Mouse (Mus musculus): ENCODE results near the gene Slc35f3. TPM values are rescaled to one million over a fixed set of nuclear protein-coding genes. Genes with fewer than 3 reads are reported as not detected.
"Not testable (repeated sequence)": the region's sequence is repeated elsewhere in the genome, so short reads cannot be mapped to it uniquely, and the experiment has no call there.

Gene Slc35f3
- polyA plus RNA-seq, 1 experiment from 2014 or later, result 1.2 TPM

GRCm38 (mm10) chr8:126382216-126382615, 83.9 kb downstream of the Slc35f3 start:
- H3K27me3 ChIP-seq (replicated peaks; ENCODE audit: control insufficient read depth, insufficient read depth, low read length), result peaks cover 3% of the 10 kb centered on the region; the same call in 1 of the 2 replicates
- H3K36me3 ChIP-seq (ENCODE audit: control insufficient read depth, insufficient read depth), result no peaks in the 10 kb centered on the region
- H3K4me3 ChIP-seq (replicated peaks; ENCODE audit: low read length), result no peak overlapping the region
- no peak overlapping the region for H3K4me2 ChIP-seq (ENCODE audit: low read length)
- H3K9me3 ChIP-seq (ENCODE audit: control insufficient read depth, low read length), result no peaks in the 10 kb centered on the region
- WGBS, result 39% methylated on average over 14 of the region's 14 CpGs
- no peak overlapping the region for H3K9ac ChIP-seq (replicated peaks; ENCODE audit: low read depth, low read length)
- no peaks in the 10 kb centered on the region for H3K4me1 ChIP-seq (replicated peaks; ENCODE audit: control insufficient read depth, insufficient read depth, low read length)
- no peak for ATAC-seq
- no peak overlapping the region for H3K27ac ChIP-seq (ENCODE audit: low read length)

GRCm38 (mm10) chr8:126382749-126383148, 84.4 kb downstream of the Slc35f3 start:
- ATAC-seq, result no peak
- WGBS, result 70% methylated on average over 5 of the region's 5 CpGs
- no peaks in the 10 kb centered on the region for H3K4me1 ChIP-seq (replicated peaks; ENCODE audit: control insufficient read depth, insufficient read depth, low read length)
- no peaks in the 10 kb centered on the region for H3K36me3 ChIP-seq (ENCODE audit: control insufficient read depth, insufficient read depth)
- H3K4me2 ChIP-seq (ENCODE audit: low read length), result no peak overlapping the region
- H3K9ac ChIP-seq (replicated peaks; ENCODE audit: low read depth, low read length), result no peak overlapping the region
- no peak overlapping the region for H3K4me3 ChIP-seq (replicated peaks; ENCODE audit: low read length)
- no peaks in the 10 kb centered on the region for H3K9me3 ChIP-seq (ENCODE audit: control insufficient read depth, low read length)
- H3K27ac ChIP-seq (ENCODE audit: low read length), result no peak overlapping the region
- peaks cover 3% of the 10 kb centered on the region; the same call in 1 of the 2 replicates for H3K27me3 ChIP-seq (replicated peaks; ENCODE audit: control insufficient read depth, insufficient read depth, low read length)

GRCm38 (mm10) chr8:126387566-126387965, 89.2 kb downstream of the Slc35f3 start:
- Histone ChIP-seq H3K9me3 (ENCODE audit: control insufficient read depth, low read length) (no peaks in the 10 kb centered on the region), H3K4me2 (ENCODE audit: low read length) (no peak overlapping the region), H3K27ac (ENCODE audit: low read length) (no peak overlapping the region), H3K4me3 (replicated peaks; ENCODE audit: low read length) (no peak overlapping the region), H3K27me3 (replicated peaks; ENCODE audit: control insufficient read depth, insufficient read depth, low read length) (no peaks in the 10 kb centered on the region), H3K36me3 (ENCODE audit: control insufficient read depth, insufficient read depth) (no peaks in the 10 kb centered on the region), H3K9ac (replicated peaks; ENCODE audit: low read depth, low read length) (no peak overlapping the region), H3K4me1 (replicated peaks; ENCODE audit: control insufficient read depth, insufficient read depth, low read length) (0 out of 2 replicates have a peak, but pooled peaks cover 3% of the 10 kb centered on the region)
- WGBS, result 88% methylated on average over 4 of the region's 4 CpGs
- ATAC-seq, result no peak

- peak; percentile 70 for ATAC-seq
- no peak overlapping the region for H3K9ac ChIP-seq (replicated peaks; ENCODE audit: low read depth, low read length)
- H3K27me3 ChIP-seq (replicated peaks; ENCODE audit: control insufficient read depth, insufficient read depth, low read length), result no peaks in the 10 kb centered on the region
- H3K36me3 ChIP-seq (ENCODE audit: control insufficient read depth, insufficient read depth), result no peaks in the 10 kb centered on the region
- H3K4me1 ChIP-seq (replicated peaks; ENCODE audit: control insufficient read depth, insufficient read depth, low read length), result peaks cover 3% of the 10 kb centered on the region; the same call in 1 of the 2 replicates
- 45% methylated on average over 2 of the region's 2 CpGs for WGBS
- H3K9me3 ChIP-seq (ENCODE audit: control insufficient read depth, low read length), result no peaks in the 10 kb centered on the region
- no peak overlapping the region for H3K4me2 ChIP-seq (ENCODE audit: low read length)
- no peak overlapping the region for H3K27ac ChIP-seq (ENCODE audit: low read length)
- H3K4me3 ChIP-seq (replicated peaks; ENCODE audit: low read length), result no peak overlapping the region
These were observed 93.2 kb downstream of the Slc35f3 start for GRCm38 (mm10) chr8:126391541-126391940.

- no peaks in the 10 kb centered on the region for H3K27me3 ChIP-seq (replicated peaks; ENCODE audit: control insufficient read depth, insufficient read depth, low read length)
- H3K36me3 ChIP-seq (ENCODE audit: control insufficient read depth, insufficient read depth), result no peaks in the 10 kb centered on the region
- no peak for ATAC-seq
- no peak overlapping the region for H3K27ac ChIP-seq (ENCODE audit: low read length)
- no peak overlapping the region for H3K4me3 ChIP-seq (replicated peaks; ENCODE audit: low read length)
- WGBS, result 75% methylated on average over 9 of the region's 9 CpGs
- no peak overlapping the region for H3K4me2 ChIP-seq (ENCODE audit: low read length)
- H3K9ac ChIP-seq (replicated peaks; ENCODE audit: low read depth, low read length), result no peak overlapping the region
- peaks cover 3% of the 10 kb centered on the region; the same call in 1 of the 2 replicates for H3K4me1 ChIP-seq (replicated peaks; ENCODE audit: control insufficient read depth, insufficient read depth, low read length)
- no peaks in the 10 kb centered on the region for H3K9me3 ChIP-seq (ENCODE audit: control insufficient read depth, low read length)
These were observed 97.0 kb downstream of the Slc35f3 start for GRCm38 (mm10) chr8:126395386-126395785.

GRCm38 (mm10) chr8:126395917-126396316, 97.6 kb downstream of the Slc35f3 start:
- Histone ChIP-seq H3K9ac (replicated peaks; ENCODE audit: low read depth, low read length) (no peak overlapping the region), H3K27ac (ENCODE audit: low read length) (no peak overlapping the region), H3K36me3 (ENCODE audit: control insufficient read depth, insufficient read depth) (no peaks in the 10 kb centered on the region), H3K27me3 (replicated peaks; ENCODE audit: control insufficient read depth, insufficient read depth, low read length) (no peaks in the 10 kb centered on the region), H3K4me3 (replicated peaks; ENCODE audit: low read length) (no peak overlapping the region), H3K4me1 (replicated peaks; ENCODE audit: control insufficient read depth, insufficient read depth, low read length) (peaks cover 3% of the 10 kb centered on the region; the same call in 1 of the 2 replicates), H3K9me3 (ENCODE audit: control insufficient read depth, low read length) (no peaks in the 10 kb centered on the region), H3K4me2 (ENCODE audit: low read length) (no peak overlapping the region)
- WGBS, result 43% methylated on average over 5 of the region's 5 CpGs
- 0 out of 2 replicates have a peak, but pooled peaks have one; percentile 28 for ATAC-seq

- WGBS, result 75% methylated on average over 3 of the region's 3 CpGs
- H3K9ac ChIP-seq (replicated peaks; ENCODE audit: low read depth, low read length), result no peak overlapping the region
- no peak overlapping the region for H3K27ac ChIP-seq (ENCODE audit: low read length)
- no peak for ATAC-seq
- no peaks in the 10 kb centered on the region for H3K9me3 ChIP-seq (ENCODE audit: control insufficient read depth, low read length)
- no peaks in the 10 kb centered on the region for H3K36me3 ChIP-seq (ENCODE audit: control insufficient read depth, insufficient read depth)
- no peaks in the 10 kb centered on the region; the same call in 1 of the 2 replicates for H3K4me1 ChIP-seq (replicated peaks; ENCODE audit: control insufficient read depth, insufficient read depth, low read length)
- no peak overlapping the region for H3K4me2 ChIP-seq (ENCODE audit: low read length)
- H3K27me3 ChIP-seq (replicated peaks; ENCODE audit: control insufficient read depth, insufficient read depth, low read length), result no peaks in the 10 kb centered on the region
- H3K4me3 ChIP-seq (replicated peaks; ENCODE audit: low read length), result no peak overlapping the region
These were observed 100.0 kb downstream of the Slc35f3 start for GRCm38 (mm10) chr8:126398349-126398748.

- H3K27ac ChIP-seq (ENCODE audit: low read length), result 0 out of 2 replicates have a peak overlapping the region, but pooled peaks have one; percentile 37
- ATAC-seq; H3K36me3 ChIP-seq (ENCODE audit: control insufficient read depth, insufficient read depth); H3K4me1 ChIP-seq (replicated peaks; ENCODE audit: control insufficient read depth, insufficient read depth, low read length); H3K9me3 ChIP-seq (ENCODE audit: control insufficient read depth, low read length); H3K27me3 ChIP-seq (replicated peaks; ENCODE audit: control insufficient read depth, insufficient read depth, low read length); H3K4me3 ChIP-seq (replicated peaks; ENCODE audit: low read length); H3K9ac ChIP-seq (replicated peaks; ENCODE audit: low read depth, low read length); H3K4me2 ChIP-seq (ENCODE audit: low read length): not testable (repeated sequence)
These were observed 106.2 kb downstream of the Slc35f3 start for GRCm38 (mm10) chr8:126404550-126404949.

- H3K9ac ChIP-seq (replicated peaks; ENCODE audit: low read depth, low read length), result no peak overlapping the region
- no peak overlapping the region for H3K4me2 ChIP-seq (ENCODE audit: low read length)
- no peaks in the 10 kb centered on the region for H3K36me3 ChIP-seq (ENCODE audit: control insufficient read depth, insufficient read depth)
- WGBS, result 69% methylated on average over 4 of the region's 4 CpGs
- H3K27me3 ChIP-seq (replicated peaks; ENCODE audit: control insufficient read depth, insufficient read depth, low read length), result no peaks in the 10 kb centered on the region
- H3K4me3 ChIP-seq (replicated peaks; ENCODE audit: low read length), result no peak overlapping the region
- ATAC-seq, result peak; percentile 40; the same call in 1 of the 2 replicates
- H3K9me3 ChIP-seq (ENCODE audit: control insufficient read depth, low read length), result no peaks in the 10 kb centered on the region
- 0 out of 2 replicates have a peak, but pooled peaks cover 2% of the 10 kb centered on the region for H3K4me1 ChIP-seq (replicated peaks; ENCODE audit: control insufficient read depth, insufficient read depth, low read length)
- H3K27ac ChIP-seq (ENCODE audit: low read length), result no peak overlapping the region
These were observed 106.7 kb downstream of the Slc35f3 start for GRCm38 (mm10) chr8:126405030-126405429.

GRCm38 (mm10) chr8:126420834-126421233, 122.5 kb downstream of the Slc35f3 start:
- Histone ChIP-seq H3K4me3 (replicated peaks; ENCODE audit: low read length) (no peak overlapping the region), H3K9me3 (ENCODE audit: control insufficient read depth, low read length) (no peaks in the 10 kb centered on the region), H3K27me3 (replicated peaks; ENCODE audit: control insufficient read depth, insufficient read depth, low read length) (no peaks in the 10 kb centered on the region), H3K4me1 (replicated peaks; ENCODE audit: control insufficient read depth, insufficient read depth, low read length) (peaks cover 12% of the 10 kb centered on the region), H3K27ac (ENCODE audit: low read length) (no peak overlapping the region), H3K9ac (replicated peaks; ENCODE audit: low read depth, low read length) (no peak overlapping the region), H3K36me3 (ENCODE audit: control insufficient read depth, insufficient read depth) (peaks cover 5% of the 10 kb centered on the region), H3K4me2 (ENCODE audit: low read length) (no peak overlapping the region)
- 80% methylated on average over 3 of the region's 3 CpGs for WGBS
- ATAC-seq, result no peak

Measured in forebrain, embryonic 16.5 days (tissue).